Mouse (Mus musculus) frontal cortex, postnatal 36 days (tissue): ENCODE results near the gene Mars2.

Source experiments
- DNase-seq, 2 experiments: peaks; one replicate each; pipeline ENCODE4 v3.0.0; 2022; ENCODE audit warnings: low spot score in 2 of 2

The Mars2 gene

DNA sequence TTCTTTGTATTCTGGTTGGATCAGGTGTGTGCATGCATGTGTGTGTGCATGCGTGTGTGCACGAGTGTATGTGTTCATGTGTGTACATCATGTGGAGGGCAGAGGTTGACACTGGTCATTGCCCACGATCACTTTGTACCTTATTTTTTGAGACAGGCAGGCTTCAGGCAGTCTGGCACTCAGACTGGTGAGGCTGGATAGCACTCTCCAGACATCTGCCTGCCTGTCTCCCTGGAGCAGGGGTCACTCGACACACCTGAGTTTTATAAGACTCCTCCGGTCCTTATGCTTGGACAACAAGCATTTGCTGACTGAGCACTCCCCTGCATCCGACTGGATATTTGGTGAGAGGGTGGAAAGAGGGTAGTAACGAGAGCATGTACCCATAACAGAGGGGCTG, 14.0 kb upstream of the Mars2 start:
- no peak for DNase-seq

DNA sequence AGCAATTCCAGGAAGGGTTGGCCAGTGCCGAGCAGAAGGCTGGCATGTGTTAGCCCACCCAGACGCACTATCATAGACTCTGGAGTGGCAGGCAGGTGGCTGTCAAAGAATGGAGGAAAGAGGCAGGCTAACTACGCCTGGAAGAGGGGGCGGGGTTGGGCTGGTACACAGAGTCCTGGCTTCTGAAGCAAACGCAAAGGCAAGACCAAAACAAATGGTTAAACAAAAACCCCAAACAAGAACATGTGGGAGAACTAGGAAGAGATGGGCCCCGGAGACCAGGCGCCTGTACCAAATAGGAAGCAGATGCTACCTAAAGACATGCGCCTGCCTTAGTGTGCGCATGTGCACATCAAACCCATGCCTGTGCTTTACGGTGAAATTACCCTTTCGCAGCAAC, 12.9 kb upstream of the Mars2 start:
- no peak for DNase-seq

DNA sequence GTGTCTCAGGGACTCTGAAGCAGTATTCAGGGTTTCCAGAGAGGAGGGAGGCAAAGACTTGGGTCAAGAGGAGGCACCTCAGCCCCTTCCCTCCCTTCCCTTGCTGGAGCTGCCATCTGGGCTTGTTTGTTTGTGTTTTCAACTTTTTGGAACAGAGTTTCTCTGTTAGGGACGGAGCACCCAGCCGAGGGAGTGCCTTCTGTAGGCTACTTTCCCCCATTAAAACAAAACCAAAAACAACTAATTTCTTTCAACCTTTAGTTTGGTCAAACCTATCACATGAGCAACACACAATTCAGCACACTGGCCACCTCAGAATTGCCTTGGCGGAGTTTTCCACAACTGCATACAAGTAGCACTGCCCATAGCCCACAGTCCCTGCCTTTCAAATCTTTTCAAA, 11.6 kb upstream of the Mars2 start:
- no peak for DNase-seq

DNA sequence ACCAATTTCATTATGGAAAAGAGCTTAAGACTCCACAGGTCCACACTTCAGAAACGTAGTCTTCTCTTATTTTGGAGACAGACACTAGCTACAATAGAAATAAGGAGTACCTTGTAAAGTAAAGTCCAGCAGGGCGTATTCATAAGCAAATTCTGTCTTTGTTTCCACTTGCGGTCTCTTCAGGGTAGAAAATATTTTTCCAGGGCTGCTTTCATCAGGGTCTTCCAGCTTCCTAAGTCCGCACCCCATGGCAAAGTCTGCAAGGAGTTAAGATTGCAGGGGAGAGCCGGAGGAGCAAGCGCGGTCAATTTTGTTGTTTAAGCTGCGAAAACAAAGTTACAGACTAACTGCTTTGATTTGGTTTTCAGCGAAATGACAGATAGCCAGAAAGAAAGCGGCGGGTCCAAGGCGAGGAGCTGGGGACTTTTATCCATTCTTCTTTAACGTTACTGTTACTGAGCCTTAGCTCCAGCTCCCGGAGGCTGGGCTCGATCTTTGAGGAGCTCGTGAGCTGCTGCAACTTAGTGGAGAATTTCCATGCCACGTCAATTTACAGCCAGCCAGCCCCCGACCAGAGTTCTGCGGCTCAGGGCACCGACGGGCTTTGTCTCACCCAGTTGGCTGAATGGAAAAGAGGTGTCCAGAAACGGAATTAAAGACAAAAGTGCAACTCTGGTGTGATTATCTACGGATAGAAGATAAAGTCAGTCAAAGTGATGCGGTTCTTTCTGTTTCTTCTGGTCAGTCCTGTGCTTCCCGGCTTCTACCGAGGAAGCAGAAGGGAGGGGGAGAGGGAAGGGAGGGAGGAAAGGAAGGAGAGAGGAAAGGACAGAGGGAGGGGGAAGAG, 10.7 kb upstream of the Mars2 start, which contains the start of gene Rftn2:
Gene Rftn2, minus strand, starts transcription at position 772 of the 847 bp plus-strand sequence.
- peak; percentile 14 to 34 for DNase-seq

DNA sequence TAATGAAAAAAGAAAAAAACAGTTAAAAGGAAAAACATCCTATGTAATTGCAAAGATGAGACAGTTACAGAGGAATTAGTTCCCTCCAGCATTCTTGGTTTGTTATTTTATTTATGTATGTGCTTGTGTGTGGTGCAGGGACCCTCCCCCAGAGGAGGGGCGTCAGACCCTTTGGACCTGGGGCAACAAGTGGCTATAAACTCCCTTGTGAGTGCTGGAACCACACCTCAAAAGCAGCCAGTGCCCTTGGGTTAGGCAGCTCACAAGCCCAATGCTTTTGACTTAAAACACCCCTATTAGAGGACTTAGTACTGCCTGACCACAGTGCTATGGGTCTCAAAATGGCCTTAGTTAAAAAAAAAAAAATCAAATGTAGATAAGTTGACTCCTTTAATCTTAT, 9.6 kb upstream of the Mars2 start:
- no peak for DNase-seq

DNA sequence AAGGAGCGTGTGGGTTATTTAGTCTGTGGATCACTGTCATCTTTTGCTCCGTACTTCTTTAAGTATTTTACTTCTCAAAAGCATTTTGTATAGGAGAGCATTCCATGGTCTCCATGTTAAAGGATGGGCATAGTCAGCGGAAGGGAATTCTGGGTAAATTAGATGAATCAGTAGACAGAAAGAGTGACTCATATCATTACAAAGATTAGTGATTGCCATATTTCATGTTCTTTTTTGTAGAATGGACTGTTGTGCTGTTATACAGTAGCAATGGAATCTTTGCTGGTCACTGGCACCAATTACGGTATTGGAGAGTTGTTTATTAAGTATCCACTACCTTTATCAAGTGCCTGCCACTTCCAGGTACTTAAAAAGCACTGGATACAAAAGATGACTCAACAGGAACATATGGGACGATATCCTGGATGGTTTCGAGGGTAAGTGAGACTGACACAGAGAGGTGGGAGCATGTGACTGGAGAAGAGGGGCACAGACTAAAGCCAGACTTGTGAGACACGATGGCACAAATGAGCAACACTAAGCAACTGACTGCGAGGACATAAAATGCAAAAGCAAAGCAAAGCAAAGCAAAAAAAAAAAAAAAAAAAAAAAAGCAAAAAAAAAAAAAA, 8.6 kb upstream of the Mars2 start:
- DNase-seq: no peak

DNA sequence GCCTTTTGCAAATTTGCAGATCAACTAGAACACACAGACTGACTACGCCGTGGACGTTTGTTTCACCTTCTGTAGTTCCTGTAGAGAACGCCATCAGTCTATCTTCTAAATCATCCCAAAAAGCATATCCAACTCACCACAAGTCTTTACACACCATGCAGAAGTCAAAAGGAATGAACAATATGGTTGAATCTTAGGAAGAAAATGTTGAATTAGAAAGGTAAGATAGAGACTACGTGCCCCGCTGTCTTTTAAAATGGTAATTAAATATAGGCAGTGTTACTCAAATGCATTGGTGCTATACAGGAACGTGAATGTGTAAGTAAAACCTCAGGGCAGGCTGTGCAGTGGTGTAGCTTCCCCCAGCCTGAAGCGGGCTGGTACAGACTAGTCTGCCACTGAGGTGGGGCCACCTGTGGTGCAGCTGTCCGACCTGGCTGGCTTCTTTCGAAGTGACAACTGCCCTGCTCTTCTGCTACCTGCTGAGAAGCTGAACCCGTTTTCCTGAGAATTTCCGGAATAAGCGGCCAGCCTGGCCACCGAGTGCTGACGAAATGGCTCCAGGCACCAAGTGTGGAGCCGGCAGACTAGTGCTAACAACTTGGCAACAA, 2.0 kb upstream of the Mars2 start:
- DNase-seq: no peak

DNA sequence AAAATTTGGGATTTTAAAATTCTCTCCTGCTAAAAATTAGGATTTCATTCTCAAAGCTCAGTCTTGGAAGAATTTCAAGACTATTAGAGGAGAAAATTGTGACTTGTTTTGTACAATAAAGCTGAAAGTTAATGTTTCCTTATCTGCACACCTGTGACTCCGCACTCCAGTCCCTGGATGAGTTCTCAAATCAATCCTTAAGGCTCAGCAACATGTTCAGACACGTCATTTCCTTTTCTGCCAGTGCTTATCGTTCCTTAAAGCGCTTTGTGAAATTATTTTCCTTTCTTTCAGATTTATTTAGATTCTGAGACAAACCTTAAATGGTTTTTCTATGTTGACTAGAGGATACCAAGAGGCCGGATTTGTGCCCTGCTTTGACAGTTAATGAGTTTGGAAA, 490 bp upstream of the Mars2 start:
- DNase-seq: no peak

DNA sequence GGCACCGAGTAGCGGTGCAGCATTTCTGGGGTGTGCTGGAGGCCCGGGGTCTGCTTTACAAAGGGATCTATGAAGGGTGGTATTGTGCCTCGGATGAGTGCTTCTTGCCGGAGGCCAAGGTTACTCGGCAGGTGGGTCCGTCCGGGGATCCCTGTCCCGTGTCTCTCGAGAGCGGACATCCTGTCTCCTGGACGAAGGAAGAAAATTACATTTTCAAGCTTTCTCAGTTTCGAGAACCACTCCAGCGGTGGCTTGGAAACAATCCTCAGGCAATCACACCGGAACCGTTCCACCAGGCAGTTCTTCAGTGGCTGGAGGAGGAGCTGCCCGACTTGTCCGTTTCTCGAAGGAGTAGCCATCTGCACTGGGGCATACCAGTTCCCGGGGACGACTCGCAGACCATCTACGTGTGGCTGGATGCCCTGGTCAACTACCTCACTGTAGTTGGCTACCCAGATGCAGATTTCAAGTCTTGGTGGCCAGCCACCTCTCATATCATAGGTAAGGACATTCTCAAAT, 725 bp downstream of the Mars2 start:
- DNase-seq: peak in 1 of 2 experiments; percentile 28

DNA sequence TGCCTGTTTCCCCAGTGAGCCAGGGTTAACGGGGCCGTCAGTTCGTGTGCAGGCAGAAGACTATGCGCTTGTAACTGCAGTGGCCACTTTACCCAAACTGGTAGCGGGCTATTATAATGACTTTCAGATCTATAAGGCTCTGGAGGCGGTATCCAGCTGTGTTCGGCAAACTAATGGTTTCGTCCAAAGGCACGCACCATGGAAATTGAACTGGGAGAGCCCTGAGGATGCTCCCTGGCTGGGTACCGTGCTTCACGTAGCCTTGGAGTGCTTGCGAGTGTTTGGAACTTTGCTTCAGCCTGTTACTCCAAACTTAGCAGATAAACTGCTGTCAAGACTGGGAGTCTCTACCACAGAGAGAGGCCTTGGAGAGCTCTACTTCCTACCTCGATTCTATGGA, 1.5 kb downstream of the Mars2 start:
- DNase-seq: no peak

DNA sequence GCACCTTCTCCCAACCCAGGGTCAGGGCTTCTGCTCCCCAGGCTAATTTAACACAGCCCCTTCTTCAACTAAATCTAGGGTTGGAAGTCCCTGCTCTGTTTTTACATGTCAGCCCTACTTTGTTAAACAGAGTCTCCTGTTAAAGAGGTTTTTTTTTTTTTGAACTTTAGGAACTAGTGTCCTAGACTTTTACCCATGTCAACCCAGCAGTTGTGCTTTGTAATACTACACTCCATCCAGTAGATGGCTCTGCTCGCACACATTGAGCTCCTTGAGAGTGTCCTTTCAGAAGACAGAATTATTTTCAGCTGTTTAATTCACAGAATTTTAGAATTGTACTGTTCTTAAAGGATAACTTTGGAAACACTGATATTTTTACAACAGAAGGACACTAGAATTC, 2.3 kb downstream of the Mars2 start:
- peak in 1 of 2 experiments; percentile 52 for DNase-seq

DNA sequence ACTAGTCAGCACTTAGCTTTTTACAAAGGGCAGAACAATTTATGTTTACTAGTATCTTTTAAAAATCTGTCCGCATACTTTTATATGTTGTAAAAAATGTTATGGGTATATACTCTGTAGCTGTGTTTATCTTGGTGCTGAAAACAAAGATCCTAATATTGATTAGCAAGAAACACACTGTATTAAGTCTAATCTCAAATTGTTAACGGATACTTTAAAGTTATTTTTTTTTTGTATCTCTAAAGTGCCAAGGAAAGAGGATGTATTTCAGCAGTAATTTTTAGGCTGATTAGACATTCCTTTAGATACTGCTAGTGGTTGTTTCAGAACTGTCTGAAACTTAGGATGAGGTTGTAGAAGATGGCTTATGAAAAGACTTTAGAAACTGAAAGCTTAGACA, 9.4 kb downstream of the Mars2 start:
- no peak for DNase-seq

DNA sequence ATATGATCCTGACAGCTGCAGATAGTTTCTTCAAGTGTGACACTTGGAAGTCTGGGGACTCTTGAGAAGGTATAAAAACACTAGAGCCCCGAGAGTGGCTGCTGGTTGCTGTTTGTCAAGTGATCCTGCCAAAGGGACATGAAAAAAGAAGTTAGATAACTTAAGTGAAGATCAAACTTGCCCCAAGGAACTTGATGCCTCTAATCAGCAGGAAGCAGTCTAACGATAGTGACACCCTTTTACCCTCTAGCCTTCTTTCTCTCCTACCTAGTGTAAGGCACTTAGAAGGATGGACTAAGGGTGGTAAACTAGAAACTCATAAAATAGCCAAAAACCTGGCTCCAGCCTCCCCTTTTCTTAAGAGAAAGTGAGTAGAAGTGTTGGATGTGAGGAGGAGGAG, 27.4 kb downstream of the Mars2 start:
- no peak for DNase-seq

DNA sequence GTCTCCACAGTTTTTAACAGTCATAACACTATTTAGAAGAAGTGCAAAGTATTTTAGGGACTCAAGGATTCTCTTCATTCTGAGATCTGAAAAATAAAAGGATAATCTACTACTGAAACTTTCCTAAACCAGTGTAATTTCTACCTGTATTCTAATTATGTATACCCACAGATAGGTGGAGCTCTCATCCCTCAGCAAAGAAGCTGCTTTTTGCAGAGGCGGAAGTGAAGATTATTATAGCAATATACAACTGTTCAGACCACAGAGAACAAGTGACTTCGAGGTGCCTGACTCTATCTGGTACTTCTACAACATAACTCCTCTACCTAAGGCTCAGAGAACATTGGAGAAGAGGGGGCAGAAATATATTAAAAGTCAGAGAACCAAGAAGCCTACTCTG, 28.5 kb downstream of the Mars2 start:
- no peak for DNase-seq

DNA sequence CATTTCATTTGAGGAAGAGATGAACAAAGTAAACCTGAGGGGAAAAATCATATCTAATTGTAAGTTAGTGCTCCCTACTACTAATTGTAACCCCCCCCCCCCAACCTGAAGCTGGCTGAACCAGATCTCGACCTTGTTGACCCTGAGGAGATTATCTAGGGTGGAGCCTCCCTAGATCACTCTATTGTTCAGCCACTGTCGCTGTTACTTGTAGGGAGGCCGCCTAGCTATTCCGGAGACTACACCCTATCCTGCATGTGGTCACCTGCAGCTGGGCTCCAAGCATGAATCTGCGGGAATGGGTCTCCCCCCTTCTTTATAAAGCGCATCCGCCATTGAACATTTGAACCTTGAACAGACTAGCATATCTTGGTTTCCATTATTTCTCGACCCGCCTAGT, 42.1 kb downstream of the Mars2 start:
- DNase-seq: no peak
